Mouse (Mus musculus): ENCODE results near the gene Pde6b.
A peak's percentile ranks its signal among the peaks of the same experiment; 100 is the strongest.

The Pde6b gene

GRCm38 (mm10) chr5:108388201-108388600 is at the start of gene Pde6b:
TSS of gene Pde6b (plus strand) at chr5:108388391.
- no peak for DNase-seq (ENCODE audit: low spot score)

- no peak for DNase-seq (ENCODE audit: low spot score)
Measured at GRCm38 (mm10) chr5:108343680-108344170, 44.5 kb upstream of the Pde6b start.

- DNase-seq (ENCODE audit: low spot score) = no peak
Measured at GRCm38 (mm10) chr5:108345313-108346071, 42.7 kb upstream of the Pde6b start.

- DNase-seq (ENCODE audit: low spot score) = no peak
Measured at GRCm38 (mm10) chr5:108347843-108348242, 40.3 kb upstream of the Pde6b start.

GRCm38 (mm10) chr5:108349511-108350148 is 38.6 kb upstream of the Pde6b start:
- DNase-seq (ENCODE audit: low spot score) = no peak

- no peak for DNase-seq (ENCODE audit: low spot score)
Measured at GRCm38 (mm10) chr5:108354056-108354455, 34.1 kb upstream of the Pde6b start.

- DNase-seq (ENCODE audit: low spot score) = no peak
Measured at GRCm38 (mm10) chr5:108357862-108358261, 30.3 kb upstream of the Pde6b start.

GRCm38 (mm10) chr5:108359491-108359890 is 28.7 kb upstream of the Pde6b start:
- no peak for DNase-seq (ENCODE audit: low spot score)

GRCm38 (mm10) chr5:108360211-108360610 is 28.0 kb upstream of the Pde6b start:
- no peak for DNase-seq (ENCODE audit: low spot score)

- DNase-seq (ENCODE audit: low spot score) = no peak
Measured at GRCm38 (mm10) chr5:108362330-108362729, 25.9 kb upstream of the Pde6b start.

- DNase-seq (ENCODE audit: low spot score) = no peak
Measured at GRCm38 (mm10) chr5:108366328-108366983, 21.7 kb upstream of the Pde6b start.

- DNase-seq (ENCODE audit: low spot score) = peak; percentile 59
Measured at GRCm38 (mm10) chr5:108366984-108367841, 21.0 kb upstream of the Pde6b start.

GRCm38 (mm10) chr5:108367871-108368332 is 20.3 kb upstream of the Pde6b start, which contains the start of gene Gm42517:
TSS of gene Gm42517 (minus strand) at chr5:108367922.
- DNase-seq (ENCODE audit: low spot score) = peak; percentile 25

GRCm38 (mm10) chr5:108368446-108368845 is 19.7 kb upstream of the Pde6b start:
- no peak for DNase-seq (ENCODE audit: low spot score)

GRCm38 (mm10) chr5:108368851-108369621 is 19.2 kb upstream of the Pde6b start:
- peak; percentile 46 for DNase-seq (ENCODE audit: low spot score)

GRCm38 (mm10) chr5:108369964-108370363 is 18.2 kb upstream of the Pde6b start:
- DNase-seq (ENCODE audit: low spot score) = no peak

GRCm38 (mm10) chr5:108374079-108374478 is 14.1 kb upstream of the Pde6b start:
- no peak for DNase-seq (ENCODE audit: low spot score)

GRCm38 (mm10) chr5:108376059-108376458 is 12.1 kb upstream of the Pde6b start:
- DNase-seq (ENCODE audit: low spot score) = no peak

- no peak for DNase-seq (ENCODE audit: low spot score)
Measured at GRCm38 (mm10) chr5:108378346-108378745, 9.8 kb upstream of the Pde6b start.

- DNase-seq (ENCODE audit: low spot score) = no peak
Measured at GRCm38 (mm10) chr5:108385632-108386031, 2.6 kb upstream of the Pde6b start.

GRCm38 (mm10) chr5:108386449-108386848 is 1.7 kb upstream of the Pde6b start:
- no peak for DNase-seq (ENCODE audit: low spot score)
